Mouse (Mus musculus) embryo, embryonic 10 days (tissue): ENCODE measurements at regions not wholly inside any gene's neighbourhood (a gene's known extent, or its start where the extent isn't known, plus 50 kb on each side); places are given as distances from the start of the nearest gene placed in this dataset.

Experiments
- DNase-seq: peaks from one replicate; pipeline ENCODE4 v3.0.0-alpha.2; 2015; ENCODE audit warnings: low spot score

DNA sequence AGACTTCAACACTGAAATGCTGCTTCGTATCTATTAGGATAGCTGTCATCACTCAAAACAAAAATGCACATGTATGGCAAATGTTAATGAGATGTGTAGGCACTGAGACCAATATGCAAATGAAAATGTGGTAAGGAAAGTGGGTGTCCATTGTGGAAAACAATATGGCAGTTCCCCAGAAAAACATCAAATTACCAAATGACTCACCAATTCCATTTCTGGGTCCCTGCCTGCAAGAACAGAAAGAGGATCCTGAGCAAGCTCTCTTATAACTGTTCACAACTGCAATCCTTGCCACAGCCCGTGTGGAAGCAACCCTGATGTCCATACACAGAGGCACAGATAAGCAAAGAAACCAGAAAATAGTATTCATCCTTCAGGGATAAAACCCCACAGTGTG lies 442.0 kb downstream of the Defb40 start:
- DNase-seq, result no peak

- DNase-seq, result no peak
These were observed 449.9 kb downstream of the Defb40 start for GRCm38 (mm10) chr8:18528120-18528519.

GRCm38 (mm10) chr8:18512409-18512808 lies 465.6 kb downstream of the Defb40 start:
- DNase-seq, result no peak

GRCm38 (mm10) chr8:18506158-18507022 lies 471.7 kb downstream of the Defb40 start:
- no peak for DNase-seq

DNA sequence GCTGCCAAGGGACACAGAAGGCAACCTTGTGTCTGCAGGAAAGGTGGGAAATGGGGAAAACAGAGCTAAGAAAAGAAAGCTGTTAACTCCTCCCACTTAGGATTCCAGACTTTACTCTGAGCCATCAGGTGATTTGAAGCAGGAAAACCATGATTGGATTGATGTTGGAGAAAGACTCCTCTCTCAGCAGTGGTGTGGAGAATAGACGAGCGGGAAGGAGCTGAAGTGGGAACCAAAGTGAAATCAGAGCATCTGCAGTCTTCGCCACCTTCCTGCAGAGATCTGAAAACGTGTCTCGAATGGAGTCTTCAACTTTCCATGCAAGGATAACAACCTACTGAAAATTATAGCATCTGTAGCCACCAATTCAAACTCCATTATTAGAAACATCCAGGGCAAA lies 487.4 kb downstream of the Defb40 start:
- DNase-seq, result no peak

GRCm38 (mm10) chr8:18480081-18480480 lies 498.0 kb downstream of the Defb40 start:
- no peak for DNase-seq

DNA sequence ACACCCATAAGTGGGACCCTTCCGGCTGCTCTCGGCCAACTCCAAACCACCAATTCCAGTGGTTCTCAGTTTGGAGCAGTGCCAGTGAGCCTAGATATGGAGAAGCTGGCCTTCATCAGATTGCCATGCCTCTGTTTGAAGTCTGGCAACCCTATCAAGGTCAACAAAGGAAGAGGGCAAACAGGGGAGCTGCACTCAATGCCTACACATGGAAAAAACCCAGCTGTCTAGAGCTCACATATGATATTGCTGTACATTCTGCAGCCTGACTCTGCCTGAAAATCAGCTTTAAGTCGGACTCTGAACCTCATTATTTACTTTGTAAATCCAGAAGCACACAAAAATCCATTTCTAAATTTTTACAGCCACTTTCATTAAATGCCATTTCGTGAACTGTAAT lies 499.9 kb downstream of the Defb40 start:
- no peak for DNase-seq

- no peak for DNase-seq
These were observed 510.5 kb downstream of the Defb40 start for GRCm38 (mm10) chr8:18467511-18467910.

- no peak for DNase-seq
These were observed 517.4 kb downstream of the Defb40 start for GRCm38 (mm10) chr8:18460609-18461008.

GRCm38 (mm10) chr8:18457470-18457869 lies 520.6 kb downstream of the Defb40 start:
- no peak for DNase-seq

DNA sequence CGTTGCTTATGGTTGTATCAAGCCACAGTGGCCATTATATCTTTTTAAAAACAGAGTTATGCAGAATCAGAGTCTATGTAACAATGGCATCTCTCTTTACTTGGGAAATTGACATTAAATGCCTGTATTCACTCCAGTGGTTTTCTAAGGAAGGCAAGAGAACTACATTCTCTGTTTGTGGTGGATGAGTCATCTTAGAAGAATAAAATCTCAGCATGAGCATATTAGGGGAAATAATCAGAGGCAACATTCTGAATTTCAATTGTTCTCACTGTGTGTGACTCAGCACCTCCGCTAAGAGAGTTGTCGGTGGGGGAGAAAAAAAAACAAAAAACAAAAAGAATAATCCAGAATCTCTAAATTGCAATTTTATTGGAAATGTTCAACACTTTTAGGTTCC lies 529.0 kb downstream of the Defb40 start:
- DNase-seq, result no peak

DNA sequence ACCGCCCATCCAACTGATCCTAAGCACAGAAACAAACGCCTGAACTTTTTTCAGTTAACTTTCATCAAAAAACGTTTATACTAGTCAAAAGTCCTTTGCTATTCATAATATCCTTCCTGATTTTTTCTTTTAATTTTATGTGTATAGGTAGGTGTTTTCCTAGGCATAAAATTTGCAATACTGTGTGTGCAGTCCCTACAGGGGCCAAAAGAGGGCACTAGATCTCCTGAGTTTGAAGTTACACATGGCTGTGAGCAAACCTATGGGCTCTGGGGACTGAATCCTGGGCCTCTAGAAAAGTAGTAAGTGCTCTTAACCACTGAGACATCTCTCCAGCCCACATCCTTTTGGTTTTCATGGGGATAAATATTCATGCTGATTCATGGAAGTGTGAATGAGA lies 535.8 kb downstream of the Defb40 start:
- DNase-seq, result no peak

DNA sequence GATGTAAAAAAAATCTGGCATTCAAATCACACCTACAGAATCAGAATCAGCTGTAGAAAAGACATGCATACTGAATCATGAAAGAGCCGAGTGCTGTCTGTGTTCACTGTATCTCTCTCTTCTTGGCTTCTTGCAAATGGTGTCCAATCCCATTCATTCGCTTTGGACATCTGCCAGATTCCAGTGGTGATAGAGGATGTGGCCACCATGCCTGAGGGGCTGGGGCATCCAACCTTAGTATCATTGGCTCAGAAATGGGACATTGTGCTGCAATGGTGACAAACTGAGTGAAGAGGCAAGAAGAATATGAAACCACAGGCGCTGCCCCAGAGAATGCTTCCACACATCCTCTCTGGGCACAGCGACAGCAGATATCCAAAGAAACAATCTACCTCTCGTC lies 555.2 kb downstream of the Defb40 start:
- DNase-seq, result no peak

DNA sequence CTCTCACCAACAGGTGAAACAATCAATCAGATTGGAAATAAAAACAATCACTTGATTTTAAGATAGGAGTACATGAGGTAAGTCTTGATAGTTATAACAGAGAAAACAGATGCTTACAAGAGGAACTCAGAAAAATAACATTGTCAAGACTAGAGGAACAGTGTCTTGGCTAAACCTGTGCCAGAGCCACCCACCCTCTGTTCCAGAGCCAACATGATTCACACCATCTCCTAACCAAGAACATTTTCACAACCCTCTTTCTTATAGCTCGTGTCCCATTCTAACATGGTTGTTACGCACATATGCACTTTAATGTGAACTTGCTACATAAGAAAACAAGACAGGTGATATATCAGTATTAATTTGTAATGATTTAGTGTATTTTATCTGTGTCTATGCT lies 565.6 kb downstream of the Defb40 start:
- no peak for DNase-seq

GRCm38 (mm10) chr8:18406446-18406845 lies 571.6 kb downstream of the Defb40 start:
- DNase-seq, result peak; percentile 35

DNA sequence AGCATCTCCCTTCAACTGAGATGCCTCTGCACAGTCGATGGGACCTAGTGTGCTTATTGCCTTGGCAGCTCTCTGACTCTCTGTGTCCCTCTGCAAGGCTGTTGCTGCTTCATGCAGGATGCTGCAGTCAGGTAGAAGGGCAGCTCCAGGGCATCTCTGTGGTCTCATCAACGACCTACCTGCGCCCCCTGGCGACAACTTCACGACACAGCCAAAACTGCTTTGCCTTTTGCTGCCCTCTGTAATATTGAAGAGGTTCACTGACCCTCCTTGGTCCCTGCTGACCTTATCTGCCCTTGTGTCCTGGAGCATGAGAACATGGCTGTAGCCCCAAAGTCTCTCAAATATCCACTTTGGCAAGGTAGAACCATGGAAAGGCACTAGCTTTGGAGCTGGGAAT lies 589.7 kb downstream of the Defb40 start:
- DNase-seq, result peak; percentile 86

GRCm38 (mm10) chr8:18381615-18382178 lies 596.4 kb downstream of the Defb40 start:
- peak; percentile 5 for DNase-seq

DNA sequence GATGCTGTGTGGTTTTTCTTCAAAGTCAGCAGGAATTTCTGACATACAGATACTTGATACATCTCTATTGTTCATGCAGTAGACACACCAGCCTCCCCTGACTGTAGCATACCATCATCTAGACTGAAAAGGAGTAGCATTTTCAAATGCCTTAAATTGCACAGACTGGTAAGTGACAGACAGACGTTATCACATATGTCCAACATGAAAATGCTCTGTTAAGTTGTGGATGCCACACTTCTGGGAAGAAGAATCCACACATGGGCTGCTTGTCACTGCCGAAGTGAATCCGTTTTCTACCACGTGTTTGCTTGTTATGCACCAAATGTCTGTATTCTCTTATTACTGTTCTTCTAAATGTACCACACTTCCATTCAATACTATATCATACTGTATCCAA lies 629.3 kb downstream of the Defb40 start:
- DNase-seq, result no peak

GRCm38 (mm10) chr8:18346248-18346647 lies 631.8 kb downstream of the Defb40 start:
- DNase-seq, result no peak

DNA sequence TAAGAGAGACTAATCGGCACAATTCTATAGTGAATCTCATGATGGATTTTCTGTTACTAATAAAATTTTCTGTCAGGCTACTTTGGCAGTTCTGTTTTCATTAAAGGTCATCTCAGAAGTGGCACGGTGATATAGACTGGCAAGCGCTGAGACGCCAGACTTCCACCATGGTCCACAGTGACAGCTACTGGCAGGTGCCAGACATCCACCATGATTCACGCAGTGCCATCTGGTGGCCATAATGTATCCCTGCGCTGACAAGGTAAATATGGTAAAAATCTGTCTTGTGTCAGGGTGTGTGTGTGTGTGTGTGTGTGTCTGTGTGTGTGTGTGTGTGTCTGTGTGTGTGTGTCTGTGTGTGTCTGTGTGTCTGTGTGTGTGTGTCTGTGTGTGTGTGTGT lies 632.7 kb downstream of the Defb40 start:
- DNase-seq, result peak; percentile 84

- no peak for DNase-seq
These were observed 633.2 kb downstream of the Defb40 start for GRCm38 (mm10) chr8:18344838-18345237.

GRCm38 (mm10) chr8:18335576-18335975 lies 642.5 kb downstream of the Defb40 start:
- DNase-seq, result no peak

GRCm38 (mm10) chr8:18328521-18328920 lies 649.5 kb downstream of the Defb40 start:
- DNase-seq, result no peak

- no peak for DNase-seq
These were observed 661.6 kb downstream of the Defb40 start for GRCm38 (mm10) chr8:18316488-18316887.
